Mouse (Mus musculus) left cerebral cortex, adult 18-20 months (tissue): ENCODE measurements around the gene Ino80b. TPM values are rescaled to one million over a fixed set of nuclear protein-coding genes. Genes with fewer than 3 reads are reported as not detected.

Experiments
- DNase-seq, 2 experiments: peaks; one replicate each; pipeline ENCODE4 v3.0.0; 2021 to 2022; ENCODE audit warnings: low spot score in 2 of 2, mixed read lengths in 1 of 2
- microRNA-seq, 2 experiments: library from miRNA; unstranded; fragments of <30 nt; microRNA quantifications; one replicate each; pipeline ENCODE4 v1.2.0; 2021
- total RNA-seq, 2 experiments: library from RNA; stranded (reverse); gene quantifications; 2 replicates each; pipeline ENCODE4 v1.2.3; 2021

Ino80b gene
- total RNA-seq, 2 experiments from 2014 or later = 23.1 to 26.3 TPM

DNA sequence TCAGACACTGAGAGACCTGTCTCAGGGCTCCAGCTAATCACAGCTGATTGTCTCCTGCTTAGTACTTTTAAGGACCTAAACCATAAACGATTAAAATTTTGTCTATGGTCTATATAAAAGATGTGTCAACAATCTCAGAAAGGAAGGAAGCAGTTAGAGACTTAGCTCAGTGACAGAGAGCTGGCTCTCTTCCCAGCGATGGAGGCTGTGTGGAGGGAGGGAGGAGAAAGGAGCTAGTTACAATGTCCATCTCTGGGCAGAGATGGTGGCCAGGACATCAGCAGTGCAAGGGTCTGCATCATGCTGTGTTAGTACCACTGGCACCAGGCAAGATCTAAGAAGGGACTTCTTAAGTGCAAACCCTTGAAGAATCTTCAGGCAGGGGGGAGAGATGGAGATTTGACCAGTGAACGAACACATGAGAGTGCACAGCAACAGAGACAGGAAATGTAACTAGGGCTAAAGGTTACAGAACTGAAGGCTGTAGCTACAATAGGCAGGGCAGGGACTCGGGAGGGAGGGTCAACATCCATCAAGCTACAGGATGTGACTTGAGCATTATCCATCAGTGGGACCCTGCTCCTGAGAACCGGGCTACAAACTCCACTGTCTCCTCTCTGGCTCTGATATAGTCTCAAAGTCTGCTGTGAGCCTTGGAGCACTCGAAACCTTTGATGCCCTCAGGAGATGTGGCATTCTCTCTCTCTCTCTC, 32.7 kb downstream of the Ino80b start:
- DNase-seq = no peak

DNA sequence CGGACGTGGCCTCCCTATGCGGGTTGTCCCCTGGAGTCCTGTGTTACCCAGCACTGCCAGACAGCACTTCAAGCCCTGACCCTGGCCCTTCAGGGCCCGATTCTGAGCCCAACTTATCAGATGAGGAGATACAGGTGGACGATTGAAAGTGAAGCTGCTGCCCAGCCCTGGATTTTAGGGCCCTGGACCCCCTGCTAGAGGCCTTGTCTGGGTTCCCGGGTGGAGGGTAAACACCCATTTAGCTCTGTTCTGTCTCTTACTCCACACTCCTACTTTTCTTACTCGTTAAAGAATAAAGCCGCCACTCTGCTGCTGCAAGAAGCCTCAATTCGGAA, 37.3 kb downstream of the Ino80b start:
- no peak for DNase-seq

GRCm38 (mm10) chr6:83087205-83087925, 37.9 kb downstream of the Ino80b start:
- no peak for DNase-seq

GRCm38 (mm10) chr6:83086121-83087035, 38.9 kb downstream of the Ino80b start, which contains the start of gene Lbx2:
TSS of gene Lbx2 (plus strand) at chr6:83086367.
- no peak for DNase-seq

DNA sequence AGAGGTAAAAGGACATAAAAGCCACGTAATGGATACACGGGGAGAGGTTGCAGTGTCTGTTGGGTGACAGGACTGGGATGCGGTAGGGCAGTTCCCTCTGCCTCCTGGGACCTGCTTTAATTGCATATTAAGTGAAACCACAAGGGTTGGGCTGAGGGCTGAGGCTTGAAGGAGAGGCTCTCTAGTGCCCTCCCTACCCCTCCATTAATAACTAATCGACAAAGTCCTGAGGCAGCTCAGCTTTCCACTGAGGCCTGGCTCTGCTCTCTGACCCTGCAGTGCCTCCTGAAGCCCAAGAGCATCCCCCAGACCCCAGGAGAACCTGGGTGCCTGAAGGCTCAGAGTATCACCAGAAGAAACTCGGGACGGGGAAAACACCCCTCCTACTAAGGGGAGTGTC, 40.8 kb downstream of the Ino80b start:
- no peak for DNase-seq

- no peak for DNase-seq
These were observed 41.7 kb downstream of the Ino80b start for GRCm38 (mm10) chr6:83083497-83083896.

DNA sequence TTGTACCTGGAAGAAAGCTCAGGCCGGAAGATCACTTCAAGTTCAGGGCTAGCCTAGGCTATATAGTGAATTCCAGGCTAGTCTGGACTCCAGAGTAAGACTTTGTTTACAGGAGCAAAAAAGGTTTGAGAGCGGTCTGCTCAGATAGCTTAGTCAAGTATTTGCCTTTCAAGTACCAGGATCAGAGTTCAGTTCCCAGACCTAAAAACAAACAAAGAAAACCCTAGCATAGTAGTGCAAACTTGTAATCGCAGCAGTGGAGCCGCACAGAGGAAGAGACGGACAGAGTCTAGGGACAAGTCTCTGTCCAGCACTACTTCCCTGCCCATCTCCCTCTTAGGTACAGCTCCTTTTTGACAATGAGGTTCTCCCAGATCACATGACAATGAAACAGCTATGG, 45.0 kb downstream of the Ino80b start:
- DNase-seq = no peak

- peak; percentile 100 for DNase-seq
These were observed 46.8 kb downstream of the Ino80b start for GRCm38 (mm10) chr6:83078324-83078858.

GRCm38 (mm10) chr6:83077630-83078323, 47.5 kb downstream of the Ino80b start, which contains the start of gene Pcgf1:
TSS of gene Pcgf1 (plus strand) at chr6:83077869.
- DNase-seq = peak; percentile 23 to 42

DNA sequence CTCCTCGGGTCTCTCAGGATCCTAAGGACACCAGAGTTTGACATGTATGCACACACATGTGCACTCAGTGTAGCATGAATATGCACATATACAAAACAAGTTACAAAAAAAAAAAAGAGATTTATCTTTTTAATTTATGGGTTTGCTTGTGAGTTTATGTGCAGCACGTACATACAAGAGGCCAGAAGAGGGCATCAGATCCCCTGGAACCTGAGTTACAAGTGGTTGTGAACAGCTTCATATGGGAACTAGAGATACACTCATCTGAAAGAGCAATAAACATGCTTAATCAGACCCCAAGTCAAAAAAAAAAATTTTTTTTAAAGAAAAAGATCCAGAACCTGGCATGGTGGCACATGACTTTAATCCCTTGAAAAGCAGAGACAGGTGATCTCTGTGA, 50.3 kb downstream of the Ino80b start:
- DNase-seq = no peak

Small RNA genes lying within 50 kb of the gene (microRNA-seq; reads per million reads assigned to microRNA genes)
- 0 reads per million in 2 experiments for gene Mir3470a

Other genes with a start within 250 kb of the Ino80b start
- gene Sema4f, start 185.7 kb downstream of the Ino80b start, total RNA-seq = 10 to 100 TPM; 37.8 to 41.2 TPM
- gene M1ap, start 178.5 kb downstream of the Ino80b start, total RNA-seq = not detected
- gene Dok1, start 92.0 kb downstream of the Ino80b start, total RNA-seq = 1 to 10 TPM; 1.8 to 2.7 TPM
- gene Loxl3, start 91.3 kb downstream of the Ino80b start, total RNA-seq = 1 to 10 TPM; 2.0 to 2.2 TPM
- 100 to 1,000 TPM; 114 to 121 TPM for gene Aup1, start 70.9 kb downstream of the Ino80b start, total RNA-seq
- 10 to 100 TPM; 37.7 to 46.2 TPM for gene Htra2, start 70.2 kb downstream of the Ino80b start, total RNA-seq
- under 1 TPM; 0.56 to 0.93 TPM for gene Dqx1, start 67.6 kb downstream of the Ino80b start, total RNA-seq
- gene Tlx2, start 55.1 kb downstream of the Ino80b start, total RNA-seq = not detected
- gene Pcgf1, start 47.6 kb downstream of the Ino80b start, total RNA-seq = 10 to 100 TPM; 27.0 to 30.3 TPM
- not detected for gene Lbx2, start 39.1 kb downstream of the Ino80b start, total RNA-seq
- gene Ccdc142, start 23.8 kb downstream of the Ino80b start, total RNA-seq = 1 to 10 TPM; 3.7 to 6.2 TPM
- 1 to 10 TPM; 5.0 to 5.4 TPM for gene Gm42688, start 23.8 kb downstream of the Ino80b start, total RNA-seq
- gene Mrpl53, start 16.4 kb downstream of the Ino80b start, total RNA-seq = 10 to 100 TPM; 54.5 to 59.6 TPM
- gene Mogs, start 9.9 kb downstream of the Ino80b start, total RNA-seq = 10 to 100 TPM; 29.6 to 31.8 TPM
- gene Wbp1, start 3.9 kb downstream of the Ino80b start, total RNA-seq = 10 to 100 TPM; 37.2 to 40.2 TPM
- gene Rtkn, start 10.0 kb upstream of the Ino80b start, total RNA-seq = 10 to 100 TPM; 88.3 to 88.8 TPM
- gene Wdr54, start 31.0 kb upstream of the Ino80b start, total RNA-seq = 10 to 100 TPM; 33.0 to 33.3 TPM
- 10 to 100 TPM; 33.9 to 35.7 TPM for gene 1700003E16Rik, start 31.0 kb upstream of the Ino80b start, total RNA-seq
- gene Dctn1, start 40.5 kb upstream of the Ino80b start, total RNA-seq = 100 to 1,000 TPM; 369 to 374 TPM
- gene Slc4a5, start 94.4 kb upstream of the Ino80b start, total RNA-seq = under 1 TPM; 0.09 to 0.21 TPM
- gene Mthfd2, start 200.5 kb upstream of the Ino80b start, total RNA-seq = 1 to 10 TPM; 6.5 to 6.7 TPM
- 10 to 100 TPM; 17.9 to 22.5 TPM for gene Mob1a, start 200.6 kb upstream of the Ino80b start, total RNA-seq
- gene Bola3, start 223.7 kb upstream of the Ino80b start, total RNA-seq = 10 to 100 TPM; 49.3 to 49.5 TPM